Mouse (Mus musculus): ENCODE data around the gene Atf6b. TPM values are rescaled to one million over a fixed set of nuclear protein-coding genes. Genes with fewer than 3 reads are reported as not detected.

The Atf6b gene
- polyA plus RNA-seq, 1 experiment from 2014 or later: 19.9 TPM

DNA sequence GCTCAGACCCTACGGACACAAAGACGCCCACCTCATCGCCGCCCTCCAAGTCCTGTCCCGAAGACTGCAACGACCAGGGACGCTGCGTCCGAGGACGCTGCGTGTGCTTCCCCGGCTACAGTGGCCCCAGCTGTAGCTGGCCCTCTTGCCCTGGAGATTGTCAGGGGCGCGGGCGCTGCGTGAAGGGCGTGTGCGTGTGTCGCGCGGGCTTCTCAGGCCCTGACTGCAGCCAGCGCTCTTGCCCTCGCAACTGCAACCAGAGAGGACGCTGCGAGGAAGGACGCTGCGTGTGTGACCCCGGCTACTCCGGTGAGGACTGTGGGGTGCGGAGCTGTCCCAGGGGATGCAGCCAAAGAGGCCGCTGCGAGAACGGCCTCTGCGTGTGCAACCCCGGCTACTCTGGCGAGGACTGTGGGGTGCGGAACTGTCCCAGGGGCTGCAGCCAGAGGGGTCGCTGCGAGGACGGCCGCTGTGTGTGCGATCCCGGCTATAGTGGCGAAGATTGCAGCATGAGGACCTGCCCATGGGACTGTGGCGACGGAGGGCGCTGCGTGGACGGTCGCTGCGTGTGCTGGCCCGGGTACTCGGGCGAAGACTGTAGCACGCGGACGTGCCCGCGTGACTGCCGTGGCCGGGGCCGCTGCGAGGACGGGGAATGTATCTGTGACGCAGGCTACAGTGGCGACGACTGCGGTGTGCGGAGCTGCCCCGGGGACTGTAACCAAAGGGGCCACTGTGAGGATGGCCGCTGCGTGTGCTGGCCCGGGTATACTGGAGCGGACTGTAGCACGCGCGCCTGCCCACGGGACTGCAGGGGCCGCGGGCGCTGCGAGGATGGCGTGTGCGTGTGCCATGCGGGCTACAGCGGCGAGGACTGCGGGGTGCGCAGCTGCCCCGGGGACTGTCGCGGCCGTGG is 24.5 kb downstream of the Atf6b start:
- Histone ChIP-seq H3K9ac (no peak overlapping the region), H3K4me2 (peak overlapping the region; percentile 25; the same call in 1 of the 2 replicates), H3K9me3 (replicated peaks) (no peaks in the 10 kb centered on the region), H3K27ac (replicated peaks) (no peak overlapping the region), H3K36me3 (replicated peaks) (no peaks in the 10 kb centered on the region), H3K27me3 (peaks cover 69% of the 10 kb centered on the region), H3K4me1 (replicated peaks) (peaks cover 5% of the 10 kb centered on the region; the same call in 1 of the 2 replicates), H3K4me3 (replicated peaks) (no peak overlapping the region)
- 14% methylated on average over 93 of the region's 93 CpGs for WGBS (ENCODE audit: insufficient replicate concordance)
- no peak for ATAC-seq (ENCODE audit: insufficient read depth)

GRCm38 (mm10) chr17:34672246-34672792 is 25.4 kb downstream of the Atf6b start:
- Histone ChIP-seq H3K27me3 (peaks cover 74% of the 10 kb centered on the region), H3K4me3 (replicated peaks) (no peak overlapping the region)

GRCm38 (mm10) chr17:34673139-34673538 is 26.2 kb downstream of the Atf6b start:
- peaks cover 5% of the 10 kb centered on the region; the same call in 1 of the 2 replicates for H3K4me1 ChIP-seq (replicated peaks)
- H3K9me3 ChIP-seq (replicated peaks): no peaks in the 10 kb centered on the region
- H3K36me3 ChIP-seq (replicated peaks): no peaks in the 10 kb centered on the region
- H3K9ac ChIP-seq: no peak overlapping the region
- H3K4me3 ChIP-seq (replicated peaks): no peak overlapping the region
- WGBS (ENCODE audit: insufficient replicate concordance): 67% methylated on average over 7 of the region's 7 CpGs
- no peak overlapping the region for H3K27ac ChIP-seq (replicated peaks)
- ATAC-seq (ENCODE audit: insufficient read depth): no peak
- H3K4me2 ChIP-seq: no peak overlapping the region
- H3K27me3 ChIP-seq: peaks cover 78% of the 10 kb centered on the region

More at GRCm38 (mm10) chr17:34672246-34672792, 25.4 kb downstream of the Atf6b start:
- WGBS (ENCODE audit: insufficient replicate concordance): 30% methylated on average over 49 of the region's 49 CpGs
- no peak for ATAC-seq (ENCODE audit: insufficient read depth)
- H3K4me1 ChIP-seq (replicated peaks): peaks cover 5% of the 10 kb centered on the region; the same call in 1 of the 2 replicates
- H3K27ac ChIP-seq (replicated peaks): no peak overlapping the region
- H3K9me3 ChIP-seq (replicated peaks): no peaks in the 10 kb centered on the region
- H3K9ac ChIP-seq: no peak overlapping the region
- H3K36me3 ChIP-seq (replicated peaks): no peaks in the 10 kb centered on the region
- no peak overlapping the region for H3K4me2 ChIP-seq

- H3K27me3 ChIP-seq: peaks cover 91% of the 10 kb centered on the region
- no peaks in the 10 kb centered on the region for H3K36me3 ChIP-seq (replicated peaks)
- WGBS (ENCODE audit: insufficient replicate concordance): 49% methylated on average over 11 of the region's 11 CpGs
- no peak overlapping the region for H3K4me2 ChIP-seq
- H3K9ac ChIP-seq: no peak overlapping the region
- H3K27ac ChIP-seq (replicated peaks): no peak overlapping the region
- ATAC-seq (ENCODE audit: insufficient read depth): no peak
- H3K4me3 ChIP-seq (replicated peaks): no peak overlapping the region
- H3K4me1 ChIP-seq (replicated peaks): peaks cover 5% of the 10 kb centered on the region; the same call in 1 of the 2 replicates
- H3K9me3 ChIP-seq (replicated peaks): no peaks in the 10 kb centered on the region
Observed at GRCm38 (mm10) chr17:34674524-34675204, 27.7 kb downstream of the Atf6b start.

- H3K9ac ChIP-seq: no peak overlapping the region
- H3K27ac ChIP-seq (replicated peaks): no peak overlapping the region
- peaks cover 91% of the 10 kb centered on the region for H3K27me3 ChIP-seq
- no peak overlapping the region for H3K4me3 ChIP-seq (replicated peaks)
- no peak overlapping the region for H3K4me2 ChIP-seq
- H3K36me3 ChIP-seq (replicated peaks): no peaks in the 10 kb centered on the region
- ATAC-seq (ENCODE audit: insufficient read depth): no peak
- H3K9me3 ChIP-seq (replicated peaks): no peaks in the 10 kb centered on the region
- WGBS (ENCODE audit: insufficient replicate concordance): 54% methylated on average over 13 of the region's 13 CpGs
- H3K4me1 ChIP-seq (replicated peaks): peaks cover 5% of the 10 kb centered on the region; the same call in 1 of the 2 replicates
Observed at GRCm38 (mm10) chr17:34675205-34676092, 28.5 kb downstream of the Atf6b start.

GRCm38 (mm10) chr17:34676093-34676460 is 29.1 kb downstream of the Atf6b start:
- peaks cover 5% of the 10 kb centered on the region; the same call in 1 of the 2 replicates for H3K4me1 ChIP-seq (replicated peaks)
- H3K27me3 ChIP-seq: peaks cover 91% of the 10 kb centered on the region
- ATAC-seq (ENCODE audit: insufficient read depth): no peak
- no peak overlapping the region for H3K4me2 ChIP-seq
- H3K9ac ChIP-seq: no peak overlapping the region
- WGBS (ENCODE audit: insufficient replicate concordance): 55% methylated on average over 6 of the region's 6 CpGs
- no peaks in the 10 kb centered on the region for H3K9me3 ChIP-seq (replicated peaks)
- no peak overlapping the region for H3K27ac ChIP-seq (replicated peaks)
- no peaks in the 10 kb centered on the region for H3K36me3 ChIP-seq (replicated peaks)
- no peak overlapping the region for H3K4me3 ChIP-seq (replicated peaks)

- WGBS (ENCODE audit: insufficient replicate concordance): 61% methylated on average over 12 of the region's 12 CpGs
- no peak overlapping the region for H3K4me2 ChIP-seq
- H3K4me3 ChIP-seq (replicated peaks): no peak overlapping the region
- ATAC-seq (ENCODE audit: insufficient read depth): no peak
- H3K9ac ChIP-seq: no peak overlapping the region
- H3K4me1 ChIP-seq (replicated peaks): peaks cover 3% of the 10 kb centered on the region; the same call in 1 of the 2 replicates
- H3K36me3 ChIP-seq (replicated peaks): no peaks in the 10 kb centered on the region
- peaks cover 91% of the 10 kb centered on the region for H3K27me3 ChIP-seq
- H3K9me3 ChIP-seq (replicated peaks): no peaks in the 10 kb centered on the region
- H3K27ac ChIP-seq (replicated peaks): no peak overlapping the region
Observed at GRCm38 (mm10) chr17:34676671-34677070, 29.7 kb downstream of the Atf6b start.

DNA sequence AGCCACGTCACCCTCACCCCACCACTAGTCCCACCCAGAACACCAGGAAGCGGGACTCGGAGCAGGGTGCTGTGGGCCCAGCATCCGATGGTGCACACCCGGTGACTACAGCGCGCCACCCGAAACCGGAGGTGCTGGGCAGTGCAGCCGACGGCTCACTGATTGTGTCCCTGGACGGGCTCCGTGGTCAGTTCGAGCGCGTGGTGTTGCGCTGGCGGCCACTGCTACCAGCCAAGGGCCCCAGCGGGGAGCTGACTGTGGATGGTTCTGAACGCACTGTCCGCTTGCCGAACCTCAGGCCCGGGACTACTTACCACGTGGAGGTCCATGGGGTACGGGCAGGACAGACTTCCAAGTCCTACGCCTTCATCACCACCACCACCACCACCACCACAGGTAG is 33.2 kb downstream of the Atf6b start:
- ATAC-seq (ENCODE audit: insufficient read depth): no peak
- Histone ChIP-seq H3K27ac (replicated peaks) (no peak overlapping the region), H3K4me3 (replicated peaks) (no peak overlapping the region), H3K36me3 (replicated peaks) (no peaks in the 10 kb centered on the region), H3K9me3 (replicated peaks) (no peaks in the 10 kb centered on the region), H3K9ac (no peak overlapping the region), H3K4me1 (replicated peaks) (no peaks in the 10 kb centered on the region), H3K4me2 (no peak overlapping the region), H3K27me3 (peaks cover 63% of the 10 kb centered on the region)
- 74% methylated on average over 26 of the region's 26 CpGs for WGBS (ENCODE audit: insufficient replicate concordance)

DNA sequence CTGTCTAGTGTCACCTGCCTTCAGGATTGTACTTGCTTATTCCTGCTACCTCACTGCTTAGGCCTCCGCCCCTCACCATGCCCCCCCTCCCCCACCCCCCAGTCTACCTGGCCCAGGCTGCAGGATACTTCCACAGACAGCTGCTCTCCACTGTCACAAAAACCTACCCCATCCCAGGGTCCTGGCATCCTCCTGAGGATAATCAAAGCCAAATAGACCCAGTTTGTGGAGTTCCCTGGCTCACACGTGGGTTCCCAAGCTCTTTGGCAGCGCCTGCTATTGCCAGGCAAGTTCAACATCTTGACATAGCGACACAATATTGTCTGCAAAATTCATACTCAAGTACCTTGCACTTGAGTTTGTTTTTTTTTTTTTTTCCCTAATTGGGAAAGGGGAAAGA is 33.7 kb downstream of the Atf6b start:
- no peak overlapping the region for H3K27ac ChIP-seq (replicated peaks)
- H3K4me1 ChIP-seq (replicated peaks): no peaks in the 10 kb centered on the region
- no peaks in the 10 kb centered on the region for H3K36me3 ChIP-seq (replicated peaks)
- peaks cover 59% of the 10 kb centered on the region for H3K27me3 ChIP-seq
- ATAC-seq (ENCODE audit: insufficient read depth): no peak
- no peak overlapping the region for H3K4me2 ChIP-seq
- H3K4me3 ChIP-seq (replicated peaks): no peak overlapping the region
- H3K9ac ChIP-seq: no peak overlapping the region
- no peaks in the 10 kb centered on the region for H3K9me3 ChIP-seq (replicated peaks)
- 66% methylated on average over 4 of the region's 4 CpGs for WGBS (ENCODE audit: insufficient replicate concordance)

DNA sequence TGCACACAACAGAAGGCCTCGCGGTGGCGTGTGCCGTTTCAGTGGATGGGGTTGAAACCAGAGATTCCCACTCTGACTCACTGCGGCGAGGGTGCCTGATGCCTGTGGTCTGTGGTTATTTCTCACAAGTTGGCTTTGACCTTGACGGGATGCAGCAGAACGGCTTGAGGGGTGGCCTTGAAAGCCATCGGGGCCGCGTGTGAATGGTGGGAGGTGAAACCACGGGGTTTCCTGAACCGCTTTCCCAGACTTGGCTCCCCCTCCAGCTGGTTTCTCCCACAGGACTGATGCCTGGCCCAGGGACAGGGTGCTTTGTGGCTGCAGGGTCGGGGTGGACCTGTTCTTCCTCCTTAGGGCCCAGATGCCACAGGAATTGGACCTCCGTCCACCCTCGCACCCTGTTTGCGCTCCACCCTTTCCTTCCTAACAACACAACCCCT is 34.2 kb downstream of the Atf6b start:
- ATAC-seq (ENCODE audit: insufficient read depth): no peak
- H3K9ac ChIP-seq: no peak overlapping the region
- H3K36me3 ChIP-seq (replicated peaks): no peaks in the 10 kb centered on the region
- H3K4me1 ChIP-seq (replicated peaks): no peaks in the 10 kb centered on the region
- H3K4me3 ChIP-seq (replicated peaks): no peak overlapping the region
- peaks cover 54% of the 10 kb centered on the region for H3K27me3 ChIP-seq
- H3K4me2 ChIP-seq: no peak overlapping the region
- H3K27ac ChIP-seq (replicated peaks): no peak overlapping the region
- 20% methylated on average over 17 of the region's 17 CpGs for WGBS (ENCODE audit: insufficient replicate concordance)
- H3K9me3 ChIP-seq (replicated peaks): no peaks in the 10 kb centered on the region
